Mouse (Mus musculus) brain, embryonic 14.5 days (tissue): ENCODE results near the gene Phc1.

Experiments used
- CTCF ChIP-seq: fragments of 200-500 bp; IDR thresholded peaks from 2 replicates; pipeline ENCODE4 v1.5.1; 2012; ENCODE audit warnings: inconsistent platforms, mild to moderate bottlenecking, moderate library complexity, borderline replicate concordance; ENCODE audit not compliant: insufficient read depth, insufficient read length; ENCODE audit errors: extremely low read depth
- POLR2A ChIP-seq: fragments of 200-500 bp; IDR thresholded peaks from 2 replicates; pipeline ENCODE4 v1.6.1; 2012; ENCODE audit warnings: mild to moderate bottlenecking, inconsistent platforms, borderline replicate concordance; ENCODE audit not compliant: poor library complexity, insufficient read depth, insufficient read length, severe bottlenecking; ENCODE audit errors: extremely low read depth

DNA sequence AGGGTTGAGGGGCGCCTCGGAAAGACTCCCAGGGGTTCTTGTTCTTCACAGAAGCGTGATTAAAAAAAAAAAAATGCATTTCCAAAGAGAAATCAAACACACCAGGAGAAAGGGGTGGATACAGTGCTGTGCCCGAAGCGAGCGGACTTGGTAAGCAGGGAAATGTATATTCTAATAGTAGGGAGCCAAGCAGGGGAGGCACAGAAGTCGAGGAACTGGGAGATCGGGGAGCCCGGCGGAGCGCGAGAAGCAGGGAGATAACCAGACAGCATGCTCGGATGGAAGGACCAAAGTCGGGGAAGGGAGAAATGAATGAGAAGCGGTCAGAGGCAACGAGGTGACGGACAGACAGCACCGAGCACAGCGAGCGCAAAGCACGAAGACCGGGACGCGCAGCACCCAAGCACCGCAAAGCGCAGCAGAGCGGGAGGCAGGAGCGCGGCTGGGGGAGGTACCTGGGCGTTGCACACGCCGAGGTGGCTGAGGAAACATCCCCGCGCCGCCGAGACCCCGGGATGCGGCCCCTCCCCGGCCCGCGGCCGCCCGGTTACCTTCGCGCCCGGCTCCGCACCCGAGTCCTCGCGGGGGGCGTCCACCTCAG, 1.2 kb downstream of the Phc1 start:
- TF ChIP-seq CTCF (no peak), POLR2A (peak; percentile 50; the same call in 1 of the 2 replicates)
